Mouse (Mus musculus): ENCODE measurements at regions not wholly inside any gene's neighbourhood (a gene's known extent, or its start where the extent isn't known, plus 50 kb on each side); places are given as distances from the start of the nearest gene placed in this dataset.

GRCm38 (mm10) chr4:52265196-52265595, 173.8 kb upstream of the Smc2 start:
- DNase-seq, result no peak

DNA sequence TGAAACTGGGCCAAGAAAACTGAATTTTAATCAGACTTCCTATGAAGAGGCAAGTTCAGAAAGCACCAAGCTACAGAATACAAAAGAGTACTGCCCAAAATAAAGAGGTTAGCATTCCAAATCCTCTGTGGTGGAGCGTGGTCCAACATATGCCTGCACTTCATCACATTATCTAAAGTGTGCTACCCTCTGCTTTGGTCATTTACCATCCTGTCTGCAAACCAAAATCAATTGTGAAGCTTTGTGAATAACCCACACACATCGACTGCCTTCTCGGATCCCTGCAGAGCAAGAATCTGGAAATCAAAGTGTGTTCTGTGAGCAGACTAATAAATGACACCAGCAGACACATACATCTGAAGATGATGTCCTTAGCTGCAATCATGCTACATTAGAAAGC, 156.6 kb upstream of the Smc2 start:
- peak in 1 of 2 experiments; percentile 4 for DNase-seq

DNA sequence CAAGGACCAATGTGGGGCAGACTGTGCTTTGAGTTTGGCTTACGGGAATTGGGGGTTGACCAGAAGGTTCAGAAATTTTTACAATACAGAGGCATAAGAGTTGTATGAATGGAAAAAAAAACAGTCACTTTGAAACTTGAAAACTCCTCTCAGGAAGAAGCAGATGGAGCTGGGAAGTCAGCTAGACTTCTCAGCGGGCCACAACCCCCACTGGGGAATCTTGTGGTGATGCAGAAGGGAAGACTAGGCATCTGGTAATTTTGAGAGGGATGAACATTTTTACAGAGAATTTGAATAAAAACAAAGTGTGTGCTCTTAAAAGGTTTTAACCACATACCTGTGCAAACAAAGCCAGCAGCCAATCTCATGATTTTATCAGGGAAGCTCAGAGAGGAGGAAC, 154.1 kb upstream of the Smc2 start:
- peak; percentile 5 to 30 for DNase-seq

GRCm38 (mm10) chr4:52293676-52294075, 145.4 kb upstream of the Smc2 start:
- DNase-seq, result no peak

DNA sequence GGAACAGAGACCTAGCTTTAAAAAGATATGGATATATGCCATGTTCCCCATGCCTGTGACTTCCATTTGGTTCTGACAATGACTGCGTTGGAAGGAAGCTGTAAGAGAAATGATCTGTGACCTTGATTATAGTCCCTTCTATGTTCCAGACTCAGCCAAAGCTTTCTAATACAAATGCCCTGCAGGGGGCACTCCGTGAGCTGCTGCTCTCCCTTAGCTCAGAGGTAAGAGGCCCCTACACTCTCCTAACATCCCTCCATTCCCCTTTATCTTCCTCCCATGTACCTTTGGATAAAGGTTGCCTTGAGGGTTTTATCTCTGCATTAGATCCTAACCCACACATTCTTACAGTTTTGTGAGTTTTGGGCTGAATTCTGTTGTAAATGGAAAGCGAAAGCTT, 139.8 kb upstream of the Smc2 start:
- peak; percentile 7 to 11 for DNase-seq

- DNase-seq, result peak; percentile 16 to 43
These were observed 137.4 kb upstream of the Smc2 start for GRCm38 (mm10) chr4:52301653-52302052.

- DNase-seq, result no peak
These were observed 114.7 kb upstream of the Smc2 start for GRCm38 (mm10) chr4:52324300-52324699.

DNA sequence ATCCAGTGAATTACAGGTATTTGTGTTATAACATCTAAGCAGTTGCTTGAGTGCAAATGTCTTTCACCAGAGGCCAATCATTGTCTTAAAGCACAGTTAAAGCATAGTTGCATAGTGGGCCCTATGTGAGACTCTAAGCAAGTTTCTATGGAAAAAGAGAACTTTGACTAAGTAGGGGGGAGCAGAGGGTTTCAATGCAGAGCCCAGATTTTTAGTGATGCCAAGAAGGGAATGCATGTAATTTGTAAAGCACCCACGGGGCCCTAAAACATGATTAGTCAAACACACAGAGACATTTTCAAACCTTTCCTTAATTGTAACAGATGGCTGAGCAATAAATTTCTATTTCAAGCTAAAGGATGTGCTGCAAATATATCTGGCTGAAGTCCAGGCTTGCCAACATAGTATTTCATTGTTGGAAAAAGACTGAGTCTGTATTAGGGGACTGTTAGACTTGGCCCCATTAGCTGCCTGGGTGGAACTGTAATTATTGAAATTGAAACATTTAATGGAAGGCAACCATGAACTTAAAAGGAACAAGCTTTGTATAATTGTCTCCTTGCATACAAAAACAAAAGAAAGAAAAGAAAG, 107.6 kb upstream of the Smc2 start:
- peak in 1 of 2 experiments; percentile 7 for DNase-seq

DNA sequence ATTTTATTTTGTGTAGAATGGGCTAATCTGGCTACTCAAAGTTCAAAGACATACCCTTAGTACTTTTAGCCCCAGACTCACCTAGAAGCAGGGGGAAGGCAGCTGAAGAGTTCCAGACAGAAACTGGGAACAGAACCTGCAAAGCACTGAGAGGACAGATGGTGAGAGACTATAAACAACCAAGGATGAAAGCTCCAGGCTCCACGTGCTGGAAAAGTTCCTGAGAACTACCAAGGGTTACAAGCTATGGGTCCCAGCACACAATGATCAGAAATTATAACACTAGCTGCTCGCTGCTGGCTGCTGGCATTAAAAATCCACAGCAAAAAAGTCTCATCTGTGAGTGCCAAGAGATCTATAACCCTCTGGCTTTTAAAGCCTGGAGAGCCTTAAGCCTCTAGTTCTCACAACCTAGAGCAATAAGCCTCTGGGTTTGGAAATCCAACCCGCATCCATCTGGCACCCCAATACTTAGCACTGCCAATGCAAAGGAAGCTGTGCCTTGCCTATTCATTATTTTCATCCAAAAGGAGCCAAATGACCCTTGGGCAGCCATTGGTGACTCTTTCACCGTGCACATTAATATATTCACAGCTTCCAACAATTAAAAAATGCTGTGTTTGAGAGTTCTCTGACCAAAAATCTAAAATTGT, 102.6 kb upstream of the Smc2 start:
- DNase-seq, result peak; percentile 24 to 40

DNA sequence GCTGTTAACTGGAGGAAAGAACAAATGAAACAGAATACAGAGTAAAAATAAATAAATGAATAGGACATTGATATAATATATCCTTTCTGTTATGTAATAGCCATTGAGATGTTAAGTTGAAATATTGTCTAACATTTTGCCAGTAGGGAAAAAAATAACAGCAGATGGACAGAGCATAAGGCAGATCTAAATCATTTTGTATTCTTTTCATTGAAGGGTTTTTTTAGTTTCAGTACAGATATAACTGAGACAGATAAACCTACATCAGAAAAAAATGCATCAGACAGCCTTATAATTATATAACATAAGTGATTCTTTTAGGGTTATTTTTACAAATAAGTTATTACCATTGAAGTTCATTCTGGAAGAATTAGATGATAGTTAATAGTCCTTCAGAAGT, 97.8 kb upstream of the Smc2 start:
- no peak for DNase-seq

- peak; percentile 4 to 11 for DNase-seq
These were observed 77.3 kb upstream of the Smc2 start for GRCm38 (mm10) chr4:52361751-52362150.

- DNase-seq, result no peak
These were observed 73.2 kb upstream of the Smc2 start for GRCm38 (mm10) chr4:52365866-52366265.

- DNase-seq, result no peak
These were observed 70.5 kb upstream of the Smc2 start for GRCm38 (mm10) chr4:52368527-52368926.

Measured in cerebellum, postnatal 10 days (tissue).